Mouse (Mus musculus) layer of hippocampus, postnatal 25 days (tissue): Measurements from ENCODE around the gene Stac2. TPM values are rescaled to one million over a fixed set of nuclear protein-coding genes. Genes with fewer than 3 reads are reported as not detected.

ENCODE experiments used
- DNase-seq, 2 experiments: peaks; one replicate each; pipeline ENCODE4 v3.0.0; 2022; ENCODE audit warnings: mixed read lengths in 2 of 2, low spot score in 1 of 2; ENCODE audit errors: extremely low spot score in 1 of 2
- total RNA-seq, 2 experiments: library from RNA; stranded (reverse); gene quantifications; 2 replicates each; pipeline ENCODE4 v1.2.3; 2021

Gene Stac2
- total RNA-seq, 2 experiments from 2014 or later, result 42.4 to 46.9 TPM

GRCm38 (mm10) chr11:98022555-98023371, 30.5 kb downstream of the Stac2 start, which contains the start of gene Cacnb1:
Gene Cacnb1, minus strand, starts transcription at chr11:98023034.
- DNase-seq, result peak in 1 of 2 experiments; percentile 54

- no peak for DNase-seq
Measured at GRCm38 (mm10) chr11:98022253-98022554, 31.1 kb downstream of the Stac2 start.

GRCm38 (mm10) chr11:98021565-98022252, 31.6 kb downstream of the Stac2 start:
- peak in 1 of 2 experiments; percentile 58 for DNase-seq

DNA sequence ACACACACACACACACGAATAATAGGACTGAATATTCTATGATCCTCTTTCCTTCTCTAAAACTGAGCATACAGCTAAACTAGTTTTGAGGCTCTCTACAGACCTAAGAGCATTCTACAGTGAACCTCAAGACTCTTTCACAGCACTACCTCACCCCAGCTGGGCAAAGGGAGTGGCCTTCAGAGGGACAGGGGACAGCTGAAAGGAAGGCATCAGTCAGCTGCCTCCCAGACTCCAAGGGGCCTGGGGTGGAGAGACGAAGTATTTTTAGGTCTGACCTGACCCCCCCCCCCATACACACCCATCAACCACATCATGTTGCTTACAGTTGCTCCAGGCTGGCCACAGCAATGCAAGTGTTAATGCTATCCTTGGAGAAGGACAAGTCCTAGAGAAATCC, 32.1 kb downstream of the Stac2 start:
- no peak for DNase-seq

DNA sequence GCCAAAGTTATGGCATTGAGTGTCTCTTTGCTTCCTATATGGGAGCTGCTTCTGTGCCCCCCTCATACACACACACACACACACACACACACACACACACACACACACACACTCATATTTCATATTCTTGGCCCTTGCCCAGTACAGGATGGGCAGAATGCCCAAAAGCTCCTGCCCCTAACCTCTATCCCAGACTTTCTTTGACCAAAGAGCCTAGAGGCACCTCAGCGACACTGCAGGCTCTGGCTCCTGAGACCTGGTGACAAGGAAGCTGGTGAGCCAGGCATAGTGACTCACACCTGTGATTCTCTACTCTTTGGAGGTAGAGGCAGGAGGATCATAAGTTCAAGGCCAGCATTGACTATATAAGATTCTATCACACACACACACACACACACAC, 32.6 kb downstream of the Stac2 start:
- no peak for DNase-seq

DNA sequence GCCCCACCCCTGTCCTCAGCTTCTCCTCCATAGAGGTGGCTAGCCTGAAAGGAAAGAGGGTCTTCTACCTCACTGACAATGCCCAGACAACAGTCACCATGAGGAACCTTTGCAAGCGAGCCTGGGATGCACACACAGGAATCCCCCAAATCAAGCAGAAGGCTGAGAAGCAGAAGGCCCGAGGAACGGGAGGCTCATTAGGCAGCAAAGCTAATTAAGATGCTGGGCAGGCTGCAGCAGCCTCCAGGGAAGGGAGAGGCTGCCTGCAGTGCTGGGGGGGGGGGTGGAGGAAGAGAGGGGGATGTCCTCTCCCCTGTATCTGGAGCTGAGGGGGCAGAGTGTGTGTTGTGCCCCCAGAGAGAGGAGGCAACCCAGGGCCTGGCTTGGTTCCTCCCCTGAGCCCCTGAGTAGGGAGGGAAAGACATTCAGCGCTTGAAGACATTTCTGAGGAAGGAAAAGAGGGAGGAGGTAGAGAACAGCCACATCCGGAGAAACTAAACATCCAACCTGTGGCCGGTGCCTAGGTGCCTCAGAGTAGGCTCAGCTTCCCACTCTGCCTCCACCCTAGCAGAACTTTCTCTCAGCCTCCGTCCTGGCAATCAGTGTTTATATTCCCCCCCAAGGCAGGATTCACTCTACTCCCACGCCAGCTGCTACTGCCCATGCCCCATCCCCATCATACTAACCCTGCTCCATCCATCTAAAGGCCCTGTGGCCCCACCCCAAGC, 33.2 kb downstream of the Stac2 start:
- DNase-seq, result no peak

GRCm38 (mm10) chr11:98018858-98019641, 34.2 kb downstream of the Stac2 start:
- DNase-seq, result peak in 1 of 2 experiments; percentile 58

DNA sequence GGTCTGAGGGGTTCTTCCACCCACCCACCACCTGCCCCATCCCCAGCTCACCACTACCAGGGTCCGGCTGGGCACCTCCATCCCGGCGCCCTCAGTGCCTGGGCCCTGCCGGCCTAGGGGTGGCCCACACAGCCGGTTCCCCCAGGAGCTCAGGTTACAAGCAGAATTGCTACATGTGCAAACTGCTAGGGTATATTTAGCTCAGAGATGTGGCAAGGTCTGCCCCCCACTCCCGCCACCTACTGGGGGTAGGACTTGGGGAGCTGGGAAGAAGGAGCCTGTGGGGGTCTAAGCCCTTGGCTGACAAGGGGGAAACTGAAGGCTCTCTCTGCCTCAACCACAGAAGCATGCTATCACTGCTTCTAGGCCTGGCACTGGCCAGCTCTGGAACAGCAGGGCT, 35.0 kb downstream of the Stac2 start:
- no peak for DNase-seq

- DNase-seq, result no peak
Measured at GRCm38 (mm10) chr11:98016824-98017223, 36.4 kb downstream of the Stac2 start.

- no peak for DNase-seq
Measured at GRCm38 (mm10) chr11:98016177-98016576, 37.1 kb downstream of the Stac2 start.

DNA sequence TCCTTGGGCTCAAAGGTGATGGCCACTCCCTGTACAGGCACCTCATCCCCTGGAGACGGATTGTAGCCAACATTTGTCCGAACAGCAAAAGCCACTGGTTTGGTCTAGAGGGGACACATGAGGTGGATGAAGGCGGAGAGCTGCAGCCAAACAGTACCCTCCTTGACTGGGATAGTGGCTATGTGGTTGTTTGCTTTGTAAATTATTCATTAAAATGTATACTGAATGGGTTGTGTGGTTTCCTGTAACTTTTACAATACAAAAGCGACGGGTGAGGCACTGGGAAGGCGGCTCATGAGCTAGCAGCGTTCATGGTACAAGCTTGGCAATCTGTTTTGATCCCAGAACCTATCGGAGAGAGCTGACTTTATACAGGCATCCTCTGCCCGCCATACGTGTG, 40.4 kb downstream of the Stac2 start:
- no peak for DNase-seq

DNA sequence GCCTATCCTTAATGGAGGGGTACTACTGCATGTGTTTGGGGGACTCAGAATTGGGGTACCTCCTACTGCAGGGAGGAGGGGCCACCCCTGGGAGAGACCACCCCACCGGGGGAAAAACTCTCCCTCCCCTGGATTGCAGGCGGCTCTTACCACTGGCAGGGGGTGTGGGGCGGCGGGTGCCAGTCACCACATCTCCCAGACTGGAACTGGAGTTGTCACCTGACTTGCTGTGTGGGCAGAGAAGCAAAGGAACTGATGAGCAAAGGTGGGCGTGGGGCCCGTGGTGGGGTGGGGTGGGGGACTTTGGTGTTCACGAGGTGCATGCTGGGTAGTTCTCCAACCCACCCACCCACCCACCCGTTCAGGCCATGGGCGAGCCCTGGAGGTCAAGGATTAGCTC, 41.5 kb downstream of the Stac2 start:
- DNase-seq, result no peak

DNA sequence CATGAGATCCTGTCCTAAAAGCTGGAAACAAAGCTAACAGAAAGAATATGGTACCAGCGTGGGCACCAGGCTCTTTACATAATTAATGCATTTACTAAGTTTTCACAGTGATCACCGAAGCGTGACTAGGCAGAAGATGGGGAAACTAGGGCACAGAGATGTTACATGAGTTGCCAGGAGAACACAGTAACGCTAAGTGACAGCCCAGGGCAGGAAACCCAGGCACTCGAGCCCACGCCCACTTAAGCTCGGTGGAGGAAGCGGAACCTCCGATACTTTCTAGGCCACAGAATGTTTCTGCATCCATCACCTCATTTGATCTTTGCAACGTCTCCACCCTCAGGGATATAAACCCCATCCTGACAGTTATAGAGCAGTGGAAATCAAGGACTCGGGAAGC, 45.2 kb downstream of the Stac2 start:
- DNase-seq, result no peak

- no peak for DNase-seq
Measured at GRCm38 (mm10) chr11:98005686-98006085, 47.6 kb downstream of the Stac2 start.

DNA sequence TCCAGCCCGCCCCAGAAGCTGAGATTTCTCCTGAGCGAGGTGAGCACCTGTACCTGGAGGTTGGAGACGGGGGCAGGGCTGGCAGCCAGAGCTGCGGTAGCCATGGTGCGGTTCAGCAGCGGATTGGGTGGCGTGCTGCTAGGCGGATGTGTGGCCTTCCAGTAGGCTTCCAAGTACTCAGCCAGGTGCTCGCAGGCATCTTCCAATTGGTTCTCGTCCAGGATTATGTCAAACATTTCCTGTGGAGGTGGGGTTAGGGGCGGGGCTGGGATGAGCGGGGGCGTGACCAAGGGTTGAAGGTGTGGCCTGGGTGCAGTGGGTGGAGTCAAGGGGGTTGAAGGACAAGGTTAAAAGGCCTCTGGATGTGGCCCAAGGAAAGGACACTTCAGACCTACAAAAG, 48.2 kb downstream of the Stac2 start:
- DNase-seq, result no peak

GRCm38 (mm10) chr11:98004161-98004560, 49.1 kb downstream of the Stac2 start:
- DNase-seq, result no peak

- DNase-seq, result no peak
Measured at GRCm38 (mm10) chr11:98003171-98003671, 50.0 kb downstream of the Stac2 start.

GRCm38 (mm10) chr11:98002627-98003026, 50.6 kb downstream of the Stac2 start:
- DNase-seq, result peak in 1 of 2 experiments; percentile 90

GRCm38 (mm10) chr11:98001986-98002385, 51.3 kb downstream of the Stac2 start:
- no peak for DNase-seq

- DNase-seq, result no peak
Measured at GRCm38 (mm10) chr11:98001351-98001824, 51.9 kb downstream of the Stac2 start.
